Mouse (Mus musculus) left cerebral cortex, postnatal 4 days (tissue): ENCODE results near the gene Vav2. TPM values are rescaled to one million over a fixed set of nuclear protein-coding genes. Genes with fewer than 3 reads are reported as not detected.

Experiments
- DNase-seq: peaks from one replicate; pipeline ENCODE4 v3.0.0-alpha.2; 2022
- intact Hi-C: fragments of 180-260 bp; cut with DNase I; formaldehyde crosslinking; loops from one replicate; pipeline ENCODE4 v1.15.1; 2025
- total RNA-seq, 2 experiments: library from RNA; stranded (reverse); gene quantifications; 2 replicates each; pipeline ENCODE4 v1.2.3; 2021

The Vav2 gene
- total RNA-seq, 2 experiments from 2014 or later: 59.2 to 60.4 TPM

DNA sequence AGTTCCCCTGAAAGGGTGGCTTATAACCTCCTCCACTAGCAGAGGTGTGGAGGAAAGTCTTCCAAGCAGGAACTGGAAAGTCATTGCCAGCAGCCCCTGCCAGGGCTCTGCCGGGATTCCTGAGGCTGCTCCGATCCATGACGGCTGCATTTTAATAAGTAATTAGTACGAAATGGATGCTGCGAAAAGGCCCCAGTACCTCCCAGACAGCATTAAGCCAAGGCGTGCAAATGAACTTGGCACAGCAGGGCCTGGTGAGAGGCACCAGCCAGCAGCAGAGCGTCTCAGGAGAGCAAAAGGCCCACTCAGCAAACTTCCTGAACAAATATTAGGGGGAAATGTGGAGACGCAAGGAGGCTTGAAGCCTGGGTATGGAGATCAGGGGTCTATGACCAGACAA is 49.7 kb downstream of the Vav2 start:
- DNase-seq: peak; percentile 53
- intact Hi-C loops: no loop called here

- intact Hi-C loops: no loop called here
- DNase-seq: no peak
These were observed 51.7 kb downstream of the Vav2 start for GRCm38 (mm10) chr2:27375141-27375540.

GRCm38 (mm10) chr2:27373349-27373748 is 53.5 kb downstream of the Vav2 start:
- no peak for DNase-seq
- intact Hi-C loops: no loop called here

- intact Hi-C loops: no loop called here
- no peak for DNase-seq
These were observed 55.4 kb downstream of the Vav2 start for GRCm38 (mm10) chr2:27371450-27371849.

- intact Hi-C loops: no loop called here
- no peak for DNase-seq
These were observed 57.9 kb downstream of the Vav2 start for GRCm38 (mm10) chr2:27368980-27369379.

GRCm38 (mm10) chr2:27365296-27365695 is 61.5 kb downstream of the Vav2 start:
- intact Hi-C loops: no loop called here
- no peak for DNase-seq

DNA sequence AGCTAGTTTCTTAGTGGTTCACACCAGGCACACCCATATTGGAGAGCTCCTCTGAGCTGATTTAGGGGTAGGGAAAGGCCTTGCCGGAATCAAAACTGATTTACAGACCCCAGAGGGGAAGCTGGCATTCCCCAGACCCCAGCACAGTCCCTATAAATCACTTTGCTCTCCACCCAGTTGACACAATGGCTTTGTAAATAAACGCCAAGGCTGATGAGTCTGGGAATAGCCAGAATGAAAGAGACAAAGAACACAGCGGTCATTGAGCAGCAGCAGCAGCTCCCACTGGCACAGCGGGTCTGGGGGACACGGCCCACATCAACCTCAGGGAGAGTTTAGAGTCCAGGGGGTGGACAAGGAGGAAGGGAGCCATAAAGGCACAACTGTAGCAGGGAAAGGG is 65.0 kb downstream of the Vav2 start:
- intact Hi-C loops: no loop called here
- DNase-seq: no peak

DNA sequence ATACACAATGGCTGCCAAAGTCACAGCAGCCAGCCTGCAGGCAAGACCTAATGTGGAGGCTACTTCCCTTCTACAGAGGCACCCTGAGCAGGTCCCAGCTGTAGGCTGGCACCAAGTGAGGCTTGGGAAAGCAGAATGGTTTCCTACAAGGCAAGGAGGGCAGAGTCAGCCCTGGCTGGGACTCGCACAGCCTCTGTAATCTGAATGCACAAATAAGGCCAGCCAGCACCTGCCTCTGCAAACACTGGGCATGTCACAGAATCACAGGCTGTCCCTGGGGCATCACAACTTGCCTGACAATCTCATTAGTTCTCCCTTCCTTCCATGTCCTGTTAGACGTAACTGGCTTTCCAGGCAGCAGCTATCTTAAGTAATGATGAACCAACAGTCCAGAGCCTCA is 68.4 kb downstream of the Vav2 start:
- intact Hi-C loops: no loop called here
- DNase-seq: peak; percentile 45

GRCm38 (mm10) chr2:27355684-27356083 is 71.1 kb downstream of the Vav2 start:
- peak; percentile 52 for DNase-seq
- intact Hi-C loops: no loop called here

GRCm38 (mm10) chr2:27354610-27355211 is 72.1 kb downstream of the Vav2 start:
- DNase-seq: no peak
- intact Hi-C loops: no loop called here

DNA sequence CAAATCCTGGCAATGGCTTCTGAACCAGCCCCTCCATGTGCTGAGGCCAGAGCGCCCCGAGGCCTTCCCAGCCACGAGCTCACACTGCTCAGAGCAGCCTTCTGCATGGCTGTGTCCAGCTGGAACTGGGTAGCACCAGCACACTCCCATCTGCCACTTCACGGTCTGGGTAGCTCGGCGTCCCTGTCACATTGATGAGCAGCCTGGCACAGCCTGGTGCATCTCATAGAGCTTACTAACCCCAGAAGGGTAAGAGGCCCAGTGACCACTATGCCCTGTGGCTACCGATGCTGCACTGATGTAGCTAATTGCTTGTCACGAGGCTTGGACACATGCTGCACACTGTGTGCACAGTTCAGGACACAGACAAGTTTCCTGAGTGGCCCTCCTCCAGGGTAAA is 74.1 kb downstream of the Vav2 start:
- peak; percentile 84 for DNase-seq
- intact Hi-C loops: no loop called here

- intact Hi-C loops: no loop called here
These were observed 76.5 kb downstream of the Vav2 start for GRCm38 (mm10) chr2:27350371-27350770.

DNA sequence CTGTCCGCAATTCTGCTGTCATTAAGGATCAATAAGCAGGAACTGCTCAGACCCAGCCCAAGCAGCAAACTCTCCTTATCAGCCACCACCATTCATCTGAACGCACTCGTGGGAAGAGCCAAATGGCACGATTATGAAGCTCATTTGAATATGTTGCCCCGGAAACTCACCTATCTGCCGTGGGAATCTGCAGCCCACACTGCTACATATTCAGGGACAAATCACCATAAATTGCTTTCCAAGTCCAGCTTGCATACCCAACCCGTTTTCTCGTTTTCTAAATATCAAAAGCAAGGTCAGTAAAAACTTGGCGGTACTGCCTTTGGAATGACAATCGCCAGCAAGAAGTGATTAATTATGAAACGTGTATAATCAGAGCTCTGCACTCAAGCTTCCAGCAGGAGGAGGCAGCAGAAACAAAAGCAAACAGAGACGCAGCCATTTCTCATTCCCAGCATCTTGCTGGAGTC is 82.8 kb downstream of the Vav2 start:
- intact Hi-C loops: no loop called here
- no peak for DNase-seq

More at GRCm38 (mm10) chr2:27350371-27350770, 76.5 kb downstream of the Vav2 start:
- DNase-seq: no peak

DNA sequence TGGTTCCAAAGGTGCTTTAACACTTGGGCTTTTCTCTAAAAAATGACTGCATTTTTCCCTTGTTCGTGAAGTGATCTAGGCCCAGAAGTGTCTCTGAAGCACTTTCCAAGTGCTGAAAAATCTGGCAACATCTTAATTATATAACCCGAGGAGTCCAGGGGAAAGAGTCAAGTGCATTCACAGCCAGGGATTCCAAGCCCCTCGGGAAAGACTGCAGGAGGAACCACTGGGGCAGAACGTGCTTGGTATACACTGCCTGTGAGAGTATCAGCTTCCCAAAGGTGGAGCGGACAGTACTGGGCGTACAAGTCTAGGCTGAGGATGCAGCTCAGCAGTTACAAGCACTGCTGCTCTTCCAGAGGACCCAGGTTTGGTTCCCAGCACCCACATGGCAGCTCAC is 86.2 kb downstream of the Vav2 start:
- intact Hi-C loops: no loop called here
- DNase-seq: no peak

DNA sequence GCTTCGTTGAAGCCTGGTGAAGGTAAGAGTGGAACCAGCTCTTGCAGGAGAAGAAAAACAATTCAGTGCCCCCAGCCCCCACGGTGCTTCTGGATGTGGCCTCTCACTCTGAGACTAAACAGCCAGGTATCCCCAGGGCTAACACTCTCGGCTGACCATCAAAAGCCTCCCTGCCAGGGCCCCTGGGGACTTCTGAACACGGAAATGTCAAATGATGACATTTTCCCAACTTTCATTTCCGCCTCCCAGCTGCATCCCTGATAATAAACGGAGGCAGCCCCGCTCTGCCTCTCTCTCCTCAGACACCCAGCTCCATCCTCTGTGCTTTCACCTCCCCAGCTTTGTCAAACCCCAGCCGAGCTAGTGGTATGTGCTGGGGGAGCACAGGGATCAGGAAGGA is 87.8 kb downstream of the Vav2 start:
- intact Hi-C loops: no loop called here
- no peak for DNase-seq

GRCm38 (mm10) chr2:27337261-27337660 is 89.6 kb downstream of the Vav2 start:
- intact Hi-C loops: no loop called here
- DNase-seq: no peak

DNA sequence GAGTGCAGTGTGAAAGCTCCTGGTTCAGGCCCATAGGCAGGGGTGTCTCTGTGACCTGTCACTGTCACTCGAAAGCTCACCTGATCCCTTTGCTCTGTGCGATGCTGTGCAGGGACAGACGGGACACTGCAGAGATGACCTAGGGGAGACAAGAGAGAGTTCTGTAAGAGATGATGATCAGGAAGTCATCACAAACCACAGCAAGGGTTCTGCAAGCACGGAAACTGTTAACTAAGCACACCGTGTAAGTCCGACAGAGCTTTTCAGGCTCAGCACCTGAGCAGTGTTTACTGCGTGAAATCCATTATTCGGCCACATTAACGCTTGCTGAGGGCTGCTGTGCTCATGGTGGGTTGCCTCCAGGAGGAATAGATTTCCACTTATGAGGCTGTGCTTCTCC is 90.2 kb downstream of the Vav2 start:
- intact Hi-C loops: no loop called here
- no peak for DNase-seq

DNA sequence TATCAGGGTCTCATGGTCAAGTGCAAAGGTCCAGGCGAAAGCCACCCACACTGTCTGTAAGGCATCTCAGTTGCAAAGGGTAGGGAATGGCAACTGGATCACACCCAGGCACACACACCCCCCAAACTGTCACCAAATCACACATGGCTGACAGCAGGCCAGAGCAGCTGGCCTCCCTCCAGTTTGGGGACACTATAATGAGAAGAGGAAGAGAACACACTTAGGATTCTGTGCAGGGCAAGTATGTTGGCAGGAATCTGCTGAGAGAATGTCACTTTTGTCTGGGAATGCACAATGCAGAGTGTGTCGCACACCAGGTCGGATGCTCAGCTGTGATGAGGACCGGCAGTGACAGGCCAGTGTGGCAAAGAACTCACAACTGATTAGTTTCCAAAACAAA is 92.0 kb downstream of the Vav2 start:
- DNase-seq: peak; percentile 72
- intact Hi-C loops: no loop called here

- intact Hi-C loops: no loop called here
- DNase-seq: no peak
These were observed 95.3 kb downstream of the Vav2 start for GRCm38 (mm10) chr2:27331560-27331959.

- intact Hi-C loops: no loop called here
These were observed 96.4 kb downstream of the Vav2 start for GRCm38 (mm10) chr2:27330446-27330845.

GRCm38 (mm10) chr2:27329386-27330060 is 97.3 kb downstream of the Vav2 start:
- DNase-seq: no peak
- intact Hi-C loops: no loop called here

More at GRCm38 (mm10) chr2:27330446-27330845, 96.4 kb downstream of the Vav2 start:
- peak; percentile 45 for DNase-seq

GRCm38 (mm10) chr2:27328613-27329041 is 98.2 kb downstream of the Vav2 start:
- DNase-seq: no peak
- intact Hi-C loops: no loop called here
